Comparison of ENCODE assay signal across 8 mouse cellular contexts in the genomic region with DNA sequence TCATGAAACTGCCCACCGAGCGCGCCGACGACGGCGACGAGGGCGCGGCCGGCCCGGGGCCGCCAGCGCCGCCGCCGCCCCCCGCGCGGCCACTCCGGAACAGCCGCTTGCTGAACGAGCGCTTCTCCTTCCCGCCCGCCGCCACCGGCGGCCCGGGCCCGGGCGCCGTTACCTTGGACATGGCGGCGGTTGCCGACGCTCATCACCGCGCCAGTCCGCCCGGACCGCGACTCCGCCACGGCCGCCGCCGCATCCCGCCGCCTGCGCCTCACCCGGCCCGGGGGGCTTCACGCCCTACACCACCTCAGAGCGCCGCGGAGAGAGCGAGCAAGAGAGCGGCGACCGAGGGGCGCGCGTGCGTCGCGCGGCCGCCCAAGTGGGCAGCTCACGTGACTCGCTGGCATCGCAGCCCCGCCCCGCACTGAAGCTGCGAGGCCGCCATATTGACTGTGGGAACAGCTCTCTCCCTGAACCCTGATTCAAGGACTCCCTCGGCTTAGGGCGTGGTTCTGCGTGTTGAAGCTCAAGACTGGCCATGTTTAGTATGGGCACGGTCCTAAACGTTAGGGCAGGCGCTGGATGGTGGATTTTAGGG. TPM values are rescaled to one million over a fixed set of nuclear protein-coding genes. Genes with fewer than 3 reads are reported as not detected.
A peak's percentile ranks its signal among the peaks of the same experiment; 100 is the strongest.
DNase-seq lines count a peak whose midpoint lies in the region; ATAC-seq and TF ChIP-seq lines count a peak whose summit lies in the region.

A gene (minus strand): TSS at position 181 of the 595 bp plus-strand sequence.

- under 1% methylated on average over 65 of the region's 82 CpGs for WGBS in forebrain, embryonic 16.5 days
- 1% methylated on average over 73 of the region's 82 CpGs for WGBS in lung, embryonic 14.5 days
- WGBS in olfactory bulb, adult 2 months: under 1% methylated on average over 76 of the region's 82 CpGs
- WGBS in thymus, adult 2 months: under 1% methylated on average over 80 of the region's 82 CpGs

- peaks cover 38% of the 10 kb centered on the region for H3K4me1 ChIP-seq in G1E (ENCODE audit: insufficient read depth, low read depth, low read length)
- peaks cover 33% of the 10 kb centered on the region for H3K4me1 ChIP-seq in forebrain, embryonic 16.5 days (replicated peaks; ENCODE audit: control insufficient read depth, insufficient read depth, low read length)
- H3K4me1 ChIP-seq in lung, embryonic 14.5 days (ENCODE audit: insufficient read depth): 0 out of 2 replicates have a peak, but pooled peaks cover 5% of the 10 kb centered on the region
- 0 out of 2 replicates have a peak, but pooled peaks cover 2% of the 10 kb centered on the region for H3K4me1 ChIP-seq in olfactory bulb, adult 2 months (ENCODE audit: control insufficient read depth, insufficient read depth, low read length)
- peaks cover 8% of the 10 kb centered on the region for H3K4me1 ChIP-seq in thymus, adult 2 months (replicated peaks; ENCODE audit: control insufficient read depth, insufficient read depth, low read length)

- peak within 1 kb of the TSS; percentile 82 for H3K9ac ChIP-seq in forebrain, embryonic 16.5 days (replicated peaks; ENCODE audit: low read depth, low read length)
- peak within 1 kb of the TSS; percentile 72 for H3K9ac ChIP-seq in lung, embryonic 14.5 days

- peak; percentile 61; the same call in 1 of the 2 replicates for TF ChIP-seq POLR2A in olfactory bulb, adult 2 months (IDR thresholded peaks at IDR 0.05; ENCODE audit: insufficient read depth, low read depth, low read length)
- TF ChIP-seq POLR2A in thymus, adult 2 months (IDR thresholded peaks at IDR 0.05; ENCODE audit: control insufficient read depth, extremely low read depth, insufficient read depth, low read length, poor library complexity): peak; percentile 28; the same call in 1 of the 2 replicates

- TF ChIP-seq CTCF in G1E (IDR thresholded peaks at IDR 0.05; ENCODE audit: low read depth, low read length): no peak
- no peak for TF ChIP-seq CTCF in layer of hippocampus, adult 2 months (conservative IDR thresholded peaks at IDR 0.05)
- no peak for TF ChIP-seq CTCF in lung, embryonic 14.5 days (IDR thresholded peaks at IDR 0.05; ENCODE audit: low read depth)
- no peak for TF ChIP-seq CTCF in olfactory bulb, adult 2 months (IDR thresholded peaks at IDR 0.05; ENCODE audit: insufficient read depth, low read depth, low read length)
- TF ChIP-seq CTCF in thymus, adult 2 months (IDR thresholded peaks at IDR 0.05; ENCODE audit: borderline replicate concordance, control insufficient read depth, extremely low read depth, insufficient read depth, low read length, poor library complexity): no peak

- peak within 1 kb of the TSS; percentile 89 for H3K27ac ChIP-seq in forebrain, embryonic 16.5 days (ENCODE audit: low read length)
- peak within 1 kb of the TSS; percentile 84 for H3K27ac ChIP-seq in layer of hippocampus, adult 2 months
- peak within 1 kb of the TSS; percentile 75; the same call in 1 of the 2 replicates for H3K27ac ChIP-seq in lung, embryonic 14.5 days (ENCODE audit: low read depth)
- 0 out of 2 replicates have a peak within 1 kb of the TSS, but pooled peaks have one; percentile 31 for H3K27ac ChIP-seq in olfactory bulb, adult 2 months (ENCODE audit: insufficient read depth, low read depth, low read length)
- H3K27ac ChIP-seq in thymus, adult 2 months (ENCODE audit: control insufficient read depth, insufficient read depth, low read length): no peak within 1 kb of the TSS

- DNase-seq in G1E (ENCODE audit: low spot score): peak; percentile 90
- DNase-seq in cerebellum, adult 18-20 months: peak; percentile 95 to 96
- DNase-seq in heart, postnatal 36 days: peak; percentile 92 to 94
- DNase-seq in layer of hippocampus, adult 2 months (ENCODE audit: low spot score in 2 of 2): peak; percentile 95 to 97
- DNase-seq in lung, embryonic 14.5 days: peak; percentile 99
- DNase-seq in thymus, adult 2 months: peak; percentile 96

- peaks cover 27% of the 10 kb centered on the region for H3K36me3 ChIP-seq in G1E (replicated peaks)
- no peaks in the 10 kb centered on the region for H3K36me3 ChIP-seq in forebrain, embryonic 16.5 days (ENCODE audit: control insufficient read depth, insufficient read depth)
- peaks cover 4% of the 10 kb centered on the region; the same call in 1 of the 2 replicates for H3K36me3 ChIP-seq in lung, embryonic 14.5 days (ENCODE audit: insufficient read depth)
- H3K36me3 ChIP-seq in thymus, adult 2 months (ENCODE audit: control insufficient read depth, insufficient read depth, low read length): no peaks in the 10 kb centered on the region

- intact Hi-C loops in heart, postnatal 36 days (cut with DNase I): loop anchor here (5.0 to 10.0 kb wide), 2 partner anchors 62 to 360 kb away; a partner anchor contains a TSS

- H3K9me3 ChIP-seq in G1E (replicated peaks): no peaks in the 10 kb centered on the region
- H3K9me3 ChIP-seq in forebrain, embryonic 16.5 days (ENCODE audit: control insufficient read depth, low read length): no peaks in the 10 kb centered on the region
- no peaks in the 10 kb centered on the region for H3K9me3 ChIP-seq in lung, embryonic 14.5 days (ENCODE audit: low read depth, low read length)

- H3K4me3 ChIP-seq in G1E (ENCODE audit: low read depth, low read length): peak within 1 kb of the TSS; percentile 81
- H3K4me3 ChIP-seq in forebrain, embryonic 16.5 days (replicated peaks; ENCODE audit: low read length): peak within 1 kb of the TSS; percentile 67
- peak within 1 kb of the TSS; percentile 82 for H3K4me3 ChIP-seq in layer of hippocampus, adult 2 months
- H3K4me3 ChIP-seq in lung, embryonic 14.5 days (ENCODE audit: low read depth, low read length): peak within 1 kb of the TSS; percentile 80
- peak within 1 kb of the TSS; percentile 79 for H3K4me3 ChIP-seq in olfactory bulb, adult 2 months (ENCODE audit: insufficient read depth, low read depth, low read length)
- peak within 1 kb of the TSS; percentile 75 for H3K4me3 ChIP-seq in thymus, adult 2 months (ENCODE audit: control insufficient read depth, insufficient read depth, low read length)

- H3K4me2 ChIP-seq in forebrain, embryonic 16.5 days (ENCODE audit: low read length): peak within 1 kb of the TSS; percentile 90
- H3K4me2 ChIP-seq in lung, embryonic 14.5 days: peak within 1 kb of the TSS; percentile 87

- ATAC-seq in G1E (ENCODE audit: extremely low read depth, insufficient number of reproducible peaks, low FRiP score, poor library complexity, severe bottlenecking): peak; percentile 99
- ATAC-seq in forebrain, embryonic 16.5 days: peak; percentile 100
- ATAC-seq in lung, embryonic 14.5 days (ENCODE audit: insufficient read depth): peak; percentile 99

- peaks cover 22% of the 10 kb centered on the region for H3K27me3 ChIP-seq in G1E (ENCODE audit: insufficient read depth, low read length)
- no peaks in the 10 kb centered on the region; the same call in 1 of the 2 replicates for H3K27me3 ChIP-seq in forebrain, embryonic 16.5 days (replicated peaks; ENCODE audit: control insufficient read depth, insufficient read depth, low read length)
- H3K27me3 ChIP-seq in lung, embryonic 14.5 days (ENCODE audit: insufficient read depth, low read length): no peaks in the 10 kb centered on the region; the same call in 1 of the 2 replicates
- H3K27me3 ChIP-seq in thymus, adult 2 months (ENCODE audit: control insufficient read depth, insufficient read depth, low read length): no peaks in the 10 kb centered on the region

RNA-seq across cellular contexts. Expression of the gene that starts here (rescaled TPM):
- 15.5 and 24.6 TPM in 2 replicates for total RNA-seq in G1E (2014; fragmentation: Nextera tagmentation)
- 12.5 and 13.4 TPM in 2 replicates for total RNA-seq in G1E (2017)
- polyA plus RNA-seq in G1E (2012): 1.4 and 1.6 TPM in 2 replicates
- polyA plus RNA-seq in forebrain, embryonic 16.5 days (2015; fragmentation: Nextera tagmentation; extraction: Ambion mirVana): 4.0 TPM in 2 replicates
- 1 to 10 TPM; 9.0 TPM for total RNA-seq in heart, postnatal 36 days (2021)
- total RNA-seq in layer of hippocampus, adult 2 months (2021): 10 to 100 TPM; 63.6 to 65.9 TPM
- 3.2 and 3.5 TPM in 2 replicates for polyA plus RNA-seq in lung, embryonic 14.5 days (2014; fragmentation: Nextera tagmentation; extraction: Ambion mirVana)
- polyA plus RNA-seq in olfactory bulb, adult 2 months (2012; ENCODE audit: insufficient read depth, insufficient read length, low replicate concordance, missing spikeins): not detected in 2 replicates
- 7.1 and 11.3 TPM in 2 replicates for polyA plus RNA-seq in thymus, adult 2 months (2012; rRNA removed)
